Mouse (Mus musculus) stomach, postnatal 0 days (tissue): ENCODE measurements at regions not wholly inside any gene's neighbourhood (a gene's known extent, or its start where the extent isn't known, plus 50 kb on each side); places are given as distances from the start of the nearest gene placed in this dataset.

Experiments used
- ATAC-seq: fragments of 200-750 bp; cut with Nextera tagmentation; 2 replicates; pipeline ENCODE4 v1.8.0; 2017; ENCODE audit not compliant: low FRiP score, low TSS enrichment
- DNase-seq: peaks from one replicate; pipeline ENCODE4 v3.0.0-alpha.2; 2016; ENCODE audit warnings: low spot score
- H3K27ac ChIP-seq: fragments of 300-500 bp; sonication (generic); replicated peaks from 2 replicates; pipeline ENCODE4 v1.5.1; 2014; ENCODE audit warnings: mild to moderate bottlenecking, control low read depth
- H3K27me3 ChIP-seq: fragments of 300-500 bp; sonication (generic); 2 replicates; pipeline ENCODE4 v1.6.1; 2014; ENCODE audit warnings: low read length; ENCODE audit not compliant: control insufficient read depth, insufficient read depth
- H3K36me3 ChIP-seq: fragments of 300-500 bp; sonication (generic); 2 replicates; pipeline ENCODE4 v1.6.1; 2014; ENCODE audit warnings: low read length, mixed read lengths; ENCODE audit not compliant: control insufficient read depth, insufficient read depth
- H3K4me1 ChIP-seq: fragments of 300-500 bp; sonication (generic); replicated peaks from 2 replicates; pipeline ENCODE4 v1.6.1; 2014; ENCODE audit warnings: antibody characterized with exemption; ENCODE audit not compliant: control insufficient read depth, insufficient read depth
- H3K4me2 ChIP-seq: fragments of 300-500 bp; sonication (generic); replicated peaks from 2 replicates; pipeline ENCODE4 v1.6.1; 2014; ENCODE audit warnings: low read depth, mild to moderate bottlenecking, control low read depth, moderate library complexity
- H3K4me3 ChIP-seq: fragments of 300-500 bp; sonication (generic); 2 replicates; pipeline ENCODE4 v1.5.1; 2014; ENCODE audit warnings: low read depth, low read length, control low read depth
- H3K9ac ChIP-seq: fragments of 300-500 bp; sonication (generic); 2 replicates; pipeline ENCODE4 v1.6.1; 2014; ENCODE audit warnings: mild to moderate bottlenecking, low read length, control low read depth, mixed read lengths
- H3K9me3 ChIP-seq: fragments of 300-500 bp; sonication (generic); 2 replicates; pipeline ENCODE4 v1.6.1; 2016; ENCODE audit warnings: low read length; ENCODE audit not compliant: control insufficient read depth
- CTCF ChIP-seq: IDR thresholded peaks from 2 replicates; pipeline ENCODE4 v1.5.1; 2016; ENCODE audit warnings: antibody characterized with exemption, low read depth, mild to moderate bottlenecking, moderate library complexity
- EP300 ChIP-seq: optimal IDR thresholded peaks from 2 replicates; pipeline ENCODE3; 2016; ENCODE audit warnings: antibody characterized with exemption
- WGBS: fragments of 180-500 bp; shearing (Covaris S2); extraction: QIAGEN DNeasy Blood & Tissue Kit; methylation state at CpG from one replicate; pipeline ENCODE4 v1.1.7; 2014; 5-methylcytosine and 5-hydroxymethylcytosine counted together

DNA sequence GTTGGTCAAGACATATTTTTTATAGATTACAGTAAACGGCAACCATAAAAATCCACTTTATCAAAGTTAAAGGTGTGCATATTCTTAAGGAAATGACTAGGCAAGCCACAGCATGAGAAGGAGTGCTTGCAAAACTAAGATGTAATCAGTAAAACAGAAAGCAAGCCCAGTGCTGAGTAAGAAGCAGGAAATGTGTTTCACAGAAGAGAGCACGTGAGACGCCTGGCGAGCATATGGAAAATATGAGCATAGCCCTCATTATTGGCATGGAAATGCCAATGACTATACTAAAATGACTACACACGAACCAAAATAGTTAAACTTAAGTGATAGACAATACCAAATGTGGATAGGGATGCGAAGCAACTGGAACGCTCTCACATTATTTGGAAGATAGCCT, 123.2 kb upstream of the Max start:
- Histone ChIP-seq H3K4me1 (no peaks in the 10 kb centered on the region), H3K4me2 (no peak overlapping the region), H3K9ac (no peak overlapping the region), H3K27me3 (no peaks in the 10 kb centered on the region), H3K4me3 (no peak overlapping the region), H3K9me3 (no peaks in the 10 kb centered on the region), H3K27ac (peak overlapping the region; percentile 69), H3K36me3 (no peaks in the 10 kb centered on the region)
- WGBS = 55% methylated on average over 7 of the region's 7 CpGs
- ATAC-seq (peak; percentile 82), DNase-seq (peak; percentile 31)
- TF ChIP-seq EP300 (no peak), CTCF (no peak)

- Histone ChIP-seq H3K4me3 (no peak overlapping the region), H3K9me3 (no peaks in the 10 kb centered on the region), H3K4me2 (no peak overlapping the region), H3K27me3 (no peaks in the 10 kb centered on the region), H3K9ac (no peak overlapping the region), H3K36me3 (no peaks in the 10 kb centered on the region), H3K4me1 (no peaks in the 10 kb centered on the region), H3K27ac (0 out of 2 replicates have a peak overlapping the region, but pooled peaks have one; percentile 2)
- ATAC-seq (peak; percentile 55; the same call in 1 of the 2 replicates), DNase-seq (no peak)
- WGBS = 78% methylated on average over 5 of the region's 5 CpGs
- TF ChIP-seq EP300 (no peak), CTCF (no peak)
Observed at GRCm38 (mm10) chr12:77084744-77085143, 122.7 kb upstream of the Max start.

- no peaks in the 10 kb centered on the region for H3K4me1 ChIP-seq
- 79% methylated on average over 1 of the region's 1 CpGs for WGBS
- H3K4me2 ChIP-seq = no peak overlapping the region
- no peak overlapping the region for H3K4me3 ChIP-seq
- no peak for DNase-seq
- H3K27me3 ChIP-seq = no peaks in the 10 kb centered on the region
- H3K9ac ChIP-seq = no peak overlapping the region
- no peak overlapping the region for H3K27ac ChIP-seq
- no peaks in the 10 kb centered on the region for H3K36me3 ChIP-seq
- TF ChIP-seq EP300 (no peak), CTCF (no peak)
- H3K9me3 ChIP-seq = no peaks in the 10 kb centered on the region
- ATAC-seq = no peak
Observed at GRCm38 (mm10) chr12:77084343-77084742, 122.3 kb upstream of the Max start.

DNA sequence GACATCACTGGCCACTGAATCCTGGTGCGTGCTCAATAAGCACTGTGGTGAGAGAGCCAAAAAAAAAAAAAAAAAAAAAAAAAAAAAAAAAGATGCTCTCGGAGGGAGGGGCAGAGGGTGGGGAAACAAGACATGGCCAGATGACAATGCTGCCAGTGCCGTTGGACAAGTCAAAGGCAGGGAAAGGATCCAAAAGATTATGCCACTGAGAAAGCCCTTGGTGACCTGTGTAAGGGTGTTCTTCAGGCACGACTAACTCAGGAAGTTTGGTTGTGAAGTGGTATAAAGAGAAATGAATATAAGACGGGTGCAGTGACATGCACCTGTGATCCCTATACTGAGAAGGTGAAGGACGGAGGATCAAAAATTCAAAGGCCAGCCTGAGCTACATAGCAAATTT, 121.8 kb upstream of the Max start:
- Histone ChIP-seq H3K4me1 (no peaks in the 10 kb centered on the region), H3K4me2 (no peak overlapping the region)

GRCm38 (mm10) chr12:77081774-77082173, 119.8 kb upstream of the Max start:
- TF ChIP-seq CTCF = no peak
- TF ChIP-seq EP300 = no peak
- H3K36me3 ChIP-seq = no peaks in the 10 kb centered on the region
- H3K4me1 ChIP-seq = no peaks in the 10 kb centered on the region
- H3K27ac ChIP-seq = no peak overlapping the region
- no peak overlapping the region for H3K4me2 ChIP-seq
- ATAC-seq = no peak
- WGBS = 79% methylated on average over 2 of the region's 2 CpGs
- no peak overlapping the region for H3K4me3 ChIP-seq
- H3K9me3 ChIP-seq = no peaks in the 10 kb centered on the region
- DNase-seq = no peak
- no peaks in the 10 kb centered on the region for H3K27me3 ChIP-seq
- no peak overlapping the region for H3K9ac ChIP-seq

More for the DNA sequence above, 121.8 kb upstream of the Max start:
- TF ChIP-seq EP300 (no peak), CTCF (no peak)
- WGBS = 75% methylated on average over 6 of the region's 6 CpGs
- Histone ChIP-seq H3K36me3 (no peaks in the 10 kb centered on the region), H3K27me3 (no peaks in the 10 kb centered on the region), H3K4me3 (no peak overlapping the region), H3K9ac (no peak overlapping the region), H3K27ac (no peak overlapping the region), H3K9me3 (no peaks in the 10 kb centered on the region)
- no peak for ATAC-seq
- no peak for DNase-seq

GRCm38 (mm10) chr12:77079481-77079880, 117.5 kb upstream of the Max start:
- WGBS = 74% methylated on average over 3 of the region's 3 CpGs
- Histone ChIP-seq H3K9me3 (no peaks in the 10 kb centered on the region), H3K27ac (no peak overlapping the region), H3K36me3 (no peaks in the 10 kb centered on the region), H3K4me2 (no peak overlapping the region), H3K4me3 (no peak overlapping the region), H3K27me3 (no peaks in the 10 kb centered on the region), H3K9ac (no peak overlapping the region), H3K4me1 (no peaks in the 10 kb centered on the region)
- no peak for ATAC-seq
- no peak for DNase-seq
- no peak for TF ChIP-seq EP300
- TF ChIP-seq CTCF = no peak
